Mouse (Mus musculus): ENCODE results near the gene Abi2. TPM values are rescaled to one million over a fixed set of nuclear protein-coding genes. Genes with fewer than 3 reads are reported as not detected.

Abi2 gene
- polyA plus RNA-seq, 1 experiment from 2014 or later: 50.0 TPM

GRCm38 (mm10) chr1:60470541-60470940 lies 61.1 kb downstream of the Abi2 start:
- no peak for ATAC-seq (ENCODE audit: low FRiP score)
- Histone ChIP-seq H3K36me3 (ENCODE audit: control insufficient read depth, insufficient read depth, low read length) (peaks cover 7% of the 10 kb centered on the region), H3K9ac (ENCODE audit: low read length) (no peak overlapping the region), H3K4me3 (ENCODE audit: low read depth, low read length) (no peak overlapping the region), H3K27me3 (ENCODE audit: control insufficient read depth, insufficient read depth, low read length) (no peaks in the 10 kb centered on the region), H3K9me3 (ENCODE audit: control insufficient read depth, low read length) (no peaks in the 10 kb centered on the region), H3K27ac (ENCODE audit: low read depth, low read length) (no peak overlapping the region), H3K4me2 (no peak overlapping the region), H3K4me1 (ENCODE audit: control insufficient read depth, insufficient read depth, low read length) (no peaks in the 10 kb centered on the region)
- 89% methylated on average over 7 of the region's 7 CpGs for WGBS
- DNase-seq (ENCODE audit: low spot score, missing footprints): no peak

DNA sequence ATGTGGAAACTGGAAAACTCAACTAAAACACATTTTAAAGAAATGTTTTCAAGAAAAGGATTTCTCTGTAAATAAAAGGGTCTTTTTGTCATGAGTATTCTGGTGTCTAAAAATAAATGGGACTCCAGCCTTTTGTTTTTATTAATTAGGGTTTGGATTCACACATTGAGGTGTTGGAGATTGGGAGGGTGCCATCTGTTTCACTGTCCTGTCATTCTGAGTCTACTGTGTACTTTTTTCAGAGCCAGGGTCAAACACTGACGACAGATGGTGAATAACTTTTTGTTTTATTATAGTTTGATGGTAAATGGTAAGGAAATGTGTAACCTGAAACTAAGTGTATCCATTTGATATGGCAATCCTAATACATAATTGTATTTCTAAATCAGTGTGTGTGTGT lies 72.1 kb downstream of the Abi2 start:
- H3K4me1 ChIP-seq (ENCODE audit: control insufficient read depth, insufficient read depth, low read length): no peaks in the 10 kb centered on the region
- no peak overlapping the region for H3K4me2 ChIP-seq
- H3K27me3 ChIP-seq (ENCODE audit: control insufficient read depth, insufficient read depth, low read length): no peaks in the 10 kb centered on the region
- H3K4me3 ChIP-seq (ENCODE audit: low read depth, low read length): no peak overlapping the region
- no peaks in the 10 kb centered on the region for H3K9me3 ChIP-seq (ENCODE audit: control insufficient read depth, low read length)
- H3K27ac ChIP-seq (ENCODE audit: low read depth, low read length): no peak overlapping the region
- ATAC-seq (ENCODE audit: low FRiP score): no peak
- 89% methylated on average over 1 of the region's 1 CpGs for WGBS
- DNase-seq (ENCODE audit: low spot score, missing footprints): no peak
- peaks cover 10% of the 10 kb centered on the region for H3K36me3 ChIP-seq (ENCODE audit: control insufficient read depth, insufficient read depth, low read length)
- H3K9ac ChIP-seq (ENCODE audit: low read length): no peak overlapping the region

- H3K4me3 ChIP-seq (ENCODE audit: low read depth, low read length): no peak overlapping the region
- WGBS: 100% methylated on average over 1 of the region's 1 CpGs
- H3K4me2 ChIP-seq: no peak overlapping the region
- H3K9ac ChIP-seq (ENCODE audit: low read length): no peak overlapping the region
- ATAC-seq (ENCODE audit: low FRiP score): no peak
- no peaks in the 10 kb centered on the region for H3K9me3 ChIP-seq (ENCODE audit: control insufficient read depth, low read length)
- H3K4me1 ChIP-seq (ENCODE audit: control insufficient read depth, insufficient read depth, low read length): no peaks in the 10 kb centered on the region
- no peak overlapping the region for H3K27ac ChIP-seq (ENCODE audit: low read depth, low read length)
- no peak for DNase-seq (ENCODE audit: low spot score, missing footprints)
- peaks cover 6% of the 10 kb centered on the region; the same call in 1 of the 2 replicates for H3K36me3 ChIP-seq (ENCODE audit: control insufficient read depth, insufficient read depth, low read length)
- no peaks in the 10 kb centered on the region for H3K27me3 ChIP-seq (ENCODE audit: control insufficient read depth, insufficient read depth, low read length)
Observed at GRCm38 (mm10) chr1:60482881-60483280, 73.5 kb downstream of the Abi2 start.

DNA sequence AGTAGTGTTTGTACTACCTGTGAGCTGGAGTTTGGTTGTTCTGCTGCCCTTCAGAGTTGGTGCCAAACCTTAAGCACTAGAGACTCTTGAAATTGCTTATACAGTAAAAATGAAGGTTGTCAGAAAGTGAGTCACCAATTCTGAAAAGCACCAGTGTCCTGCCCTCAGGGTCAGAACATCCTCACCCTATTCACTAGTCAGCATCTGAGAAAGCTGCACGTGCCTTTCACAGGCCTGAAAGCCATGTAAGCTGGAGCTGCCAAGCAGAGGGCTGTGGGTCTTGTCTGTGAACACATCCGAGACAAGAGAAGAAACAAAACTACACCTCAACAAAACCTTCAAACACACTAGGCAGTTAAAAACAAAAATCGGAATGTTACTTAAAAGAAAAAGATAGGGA lies 76.2 kb downstream of the Abi2 start:
- Histone ChIP-seq H3K9ac (ENCODE audit: low read length) (no peak overlapping the region), H3K4me1 (ENCODE audit: control insufficient read depth, insufficient read depth, low read length) (no peaks in the 10 kb centered on the region), H3K4me3 (ENCODE audit: low read depth, low read length) (no peak overlapping the region), H3K27ac (ENCODE audit: low read depth, low read length) (no peak overlapping the region), H3K9me3 (ENCODE audit: control insufficient read depth, low read length) (no peaks in the 10 kb centered on the region), H3K4me2 (no peak overlapping the region), H3K36me3 (ENCODE audit: control insufficient read depth, insufficient read depth, low read length) (peaks cover 4% of the 10 kb centered on the region; the same call in 1 of the 2 replicates), H3K27me3 (ENCODE audit: control insufficient read depth, insufficient read depth, low read length) (no peaks in the 10 kb centered on the region)
- DNase-seq (ENCODE audit: low spot score, missing footprints) (no peak), ATAC-seq (ENCODE audit: low FRiP score) (no peak)
- 88% methylated on average over 3 of the region's 3 CpGs for WGBS

DNA sequence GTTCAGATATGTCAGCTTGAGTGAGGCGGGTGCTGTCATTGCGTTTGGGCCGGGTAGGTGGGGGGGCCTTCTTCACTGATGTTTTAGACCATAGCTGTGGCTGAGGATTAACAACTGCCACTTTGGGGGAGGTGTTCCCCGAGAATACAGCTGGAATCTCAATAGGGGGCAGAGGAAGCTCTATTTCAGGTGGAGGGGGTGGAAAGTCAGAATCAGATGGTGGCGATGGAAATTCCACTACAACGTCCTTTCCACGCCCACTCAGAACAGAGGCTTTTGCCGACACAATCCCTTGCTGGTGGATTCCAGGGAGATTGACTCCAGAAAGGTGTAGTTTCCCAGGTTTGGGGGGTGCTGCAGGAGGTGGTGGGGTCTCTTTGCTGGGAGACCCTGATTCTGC lies 79.2 kb downstream of the Abi2 start:
- H3K4me1 ChIP-seq (ENCODE audit: control insufficient read depth, insufficient read depth, low read length): no peaks in the 10 kb centered on the region
- H3K4me2 ChIP-seq: no peak overlapping the region
- H3K27ac ChIP-seq (ENCODE audit: low read depth, low read length): no peak overlapping the region
- no peaks in the 10 kb centered on the region for H3K9me3 ChIP-seq (ENCODE audit: control insufficient read depth, low read length)
- no peak overlapping the region for H3K4me3 ChIP-seq (ENCODE audit: low read depth, low read length)
- no peak overlapping the region for H3K9ac ChIP-seq (ENCODE audit: low read length)
- H3K36me3 ChIP-seq (ENCODE audit: control insufficient read depth, insufficient read depth, low read length): no peaks in the 10 kb centered on the region
- ATAC-seq (ENCODE audit: low FRiP score) (no peak), DNase-seq (ENCODE audit: low spot score, missing footprints) (no peak)
- 85% methylated on average over 8 of the region's 8 CpGs for WGBS
- no peaks in the 10 kb centered on the region for H3K27me3 ChIP-seq (ENCODE audit: control insufficient read depth, insufficient read depth, low read length)

- H3K36me3 ChIP-seq (ENCODE audit: control insufficient read depth, insufficient read depth, low read length): no peaks in the 10 kb centered on the region
- ATAC-seq (ENCODE audit: low FRiP score): no peak
- no peak for DNase-seq (ENCODE audit: low spot score, missing footprints)
Observed at GRCm38 (mm10) chr1:60489660-60490059, 80.2 kb downstream of the Abi2 start.

GRCm38 (mm10) chr1:60490510-60490909 lies 81.1 kb downstream of the Abi2 start:
- Histone ChIP-seq H3K27ac (ENCODE audit: low read depth, low read length) (no peak overlapping the region), H3K4me1 (ENCODE audit: control insufficient read depth, insufficient read depth, low read length) (no peaks in the 10 kb centered on the region), H3K9me3 (ENCODE audit: control insufficient read depth, low read length) (no peaks in the 10 kb centered on the region), H3K27me3 (ENCODE audit: control insufficient read depth, insufficient read depth, low read length) (no peaks in the 10 kb centered on the region), H3K36me3 (ENCODE audit: control insufficient read depth, insufficient read depth, low read length) (no peaks in the 10 kb centered on the region), H3K4me2 (no peak overlapping the region), H3K9ac (ENCODE audit: low read length) (no peak overlapping the region), H3K4me3 (ENCODE audit: low read depth, low read length) (no peak overlapping the region)
- ATAC-seq (ENCODE audit: low FRiP score) (no peak), DNase-seq (ENCODE audit: low spot score, missing footprints) (no peak)
- WGBS: 85% methylated on average over 4 of the region's 4 CpGs

More at GRCm38 (mm10) chr1:60489660-60490059, 80.2 kb downstream of the Abi2 start:
- 88% methylated on average over 2 of the region's 2 CpGs for WGBS
- no peak overlapping the region for H3K4me2 ChIP-seq
- H3K4me1 ChIP-seq (ENCODE audit: control insufficient read depth, insufficient read depth, low read length): no peaks in the 10 kb centered on the region
- no peak overlapping the region for H3K4me3 ChIP-seq (ENCODE audit: low read depth, low read length)
- no peaks in the 10 kb centered on the region for H3K27me3 ChIP-seq (ENCODE audit: control insufficient read depth, insufficient read depth, low read length)
- no peak overlapping the region for H3K27ac ChIP-seq (ENCODE audit: low read depth, low read length)
- no peak overlapping the region for H3K9ac ChIP-seq (ENCODE audit: low read length)
- no peaks in the 10 kb centered on the region for H3K9me3 ChIP-seq (ENCODE audit: control insufficient read depth, low read length)

GRCm38 (mm10) chr1:60492404-60492803 lies 83.0 kb downstream of the Abi2 start:
- Histone ChIP-seq H3K27ac (ENCODE audit: low read depth, low read length) (no peak overlapping the region), H3K27me3 (ENCODE audit: control insufficient read depth, insufficient read depth, low read length) (no peaks in the 10 kb centered on the region), H3K4me2 (no peak overlapping the region), H3K4me3 (ENCODE audit: low read depth, low read length) (no peak overlapping the region), H3K4me1 (ENCODE audit: control insufficient read depth, insufficient read depth, low read length) (no peaks in the 10 kb centered on the region), H3K9me3 (ENCODE audit: control insufficient read depth, low read length) (no peaks in the 10 kb centered on the region), H3K9ac (ENCODE audit: low read length) (no peak overlapping the region), H3K36me3 (ENCODE audit: control insufficient read depth, insufficient read depth, low read length) (no peaks in the 10 kb centered on the region)
- DNase-seq (ENCODE audit: low spot score, missing footprints): no peak
- WGBS: 87% methylated on average over 5 of the region's 5 CpGs
- ATAC-seq (ENCODE audit: low FRiP score): no peak

- H3K4me2 ChIP-seq: no peak overlapping the region
- H3K9me3 ChIP-seq (ENCODE audit: control insufficient read depth, low read length): no peaks in the 10 kb centered on the region
- DNase-seq (ENCODE audit: low spot score, missing footprints) (no peak), ATAC-seq (ENCODE audit: low FRiP score) (no peak)
- H3K36me3 ChIP-seq (ENCODE audit: control insufficient read depth, insufficient read depth, low read length): 0 out of 2 replicates have a peak, but pooled peaks cover 3% of the 10 kb centered on the region
- no peaks in the 10 kb centered on the region for H3K27me3 ChIP-seq (ENCODE audit: control insufficient read depth, insufficient read depth, low read length)
- H3K9ac ChIP-seq (ENCODE audit: low read length): no peak overlapping the region
- no peaks in the 10 kb centered on the region for H3K4me1 ChIP-seq (ENCODE audit: control insufficient read depth, insufficient read depth, low read length)
- H3K4me3 ChIP-seq (ENCODE audit: low read depth, low read length): no peak overlapping the region
- H3K27ac ChIP-seq (ENCODE audit: low read depth, low read length): no peak overlapping the region
- WGBS: 94% methylated on average over 6 of the region's 6 CpGs
Observed at GRCm38 (mm10) chr1:60493421-60493820, 84.0 kb downstream of the Abi2 start.

DNA sequence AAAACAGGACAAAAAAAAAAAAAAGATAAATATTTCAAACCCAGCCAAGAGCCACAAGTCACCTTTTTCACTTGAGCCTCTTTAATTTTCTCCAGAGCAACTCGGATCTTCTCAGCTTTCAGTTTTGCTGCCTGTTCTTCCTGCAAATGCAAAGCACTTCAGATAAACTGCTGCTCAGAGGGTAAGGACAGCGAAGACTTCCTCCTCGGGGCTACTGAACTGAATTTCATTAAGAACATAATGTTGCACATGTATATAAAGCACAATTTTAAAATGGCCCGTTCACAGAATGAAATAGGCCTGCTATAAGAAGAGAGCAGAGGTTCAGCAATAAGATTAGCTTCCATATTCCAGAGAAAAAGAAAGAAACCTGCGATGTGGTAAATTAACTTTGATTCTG lies 94.0 kb downstream of the Abi2 start:
- H3K4me1 ChIP-seq (ENCODE audit: control insufficient read depth, insufficient read depth, low read length): no peaks in the 10 kb centered on the region
- H3K4me2 ChIP-seq: no peak overlapping the region
- no peaks in the 10 kb centered on the region for H3K27me3 ChIP-seq (ENCODE audit: control insufficient read depth, insufficient read depth, low read length)
- no peak overlapping the region for H3K9ac ChIP-seq (ENCODE audit: low read length)
- DNase-seq (ENCODE audit: low spot score, missing footprints) (no peak), ATAC-seq (ENCODE audit: low FRiP score) (no peak)
- H3K4me3 ChIP-seq (ENCODE audit: low read depth, low read length): no peak overlapping the region
- no peak overlapping the region for H3K27ac ChIP-seq (ENCODE audit: low read depth, low read length)
- H3K36me3 ChIP-seq (ENCODE audit: control insufficient read depth, insufficient read depth, low read length): peaks cover 2% of the 10 kb centered on the region; the same call in 1 of the 2 replicates
- no peaks in the 10 kb centered on the region for H3K9me3 ChIP-seq (ENCODE audit: control insufficient read depth, low read length)
- WGBS: 86% methylated on average over 5 of the region's 5 CpGs
